Mouse (Mus musculus): ENCODE measurements around the gene Nccrp1. TPM values are rescaled to one million over a fixed set of nuclear protein-coding genes. Genes with fewer than 3 reads are reported as not detected.

Gene Nccrp1
- polyA plus RNA-seq, 1 experiment from 2014 or later = not detected

DNA sequence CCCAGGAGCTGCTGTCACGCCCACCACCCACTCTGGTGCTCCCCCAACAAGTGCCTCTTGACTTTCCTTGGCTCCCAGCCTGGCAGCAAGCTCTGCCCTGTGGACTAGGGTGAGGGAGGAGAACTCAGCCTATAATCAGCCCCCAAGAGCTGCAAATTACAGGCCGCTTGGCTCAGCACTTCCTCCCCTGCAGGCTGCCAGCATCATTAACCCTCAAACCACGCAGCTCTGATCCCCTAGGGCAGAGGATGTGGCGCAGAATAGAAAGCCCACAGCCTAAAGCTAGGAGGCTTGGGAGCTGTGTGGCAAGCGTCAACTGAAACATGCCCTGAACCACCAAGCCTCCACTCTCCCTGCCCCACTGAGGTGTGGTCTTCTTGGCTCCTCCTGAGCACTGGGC is 18.4 kb upstream of the Nccrp1 start:
- ATAC-seq = no peak
- H3K36me3 ChIP-seq = peaks cover 62% of the 10 kb centered on the region
- H3K27ac ChIP-seq = no peak overlapping the region
- H3K9ac ChIP-seq = no peak overlapping the region
- no peaks in the 10 kb centered on the region for H3K9me3 ChIP-seq
- no peaks in the 10 kb centered on the region for H3K27me3 ChIP-seq (replicated peaks)
- H3K4me3 ChIP-seq (replicated peaks) = no peak overlapping the region
- WGBS = 85% methylated on average over 5 of the region's 5 CpGs
- no peak overlapping the region for H3K4me2 ChIP-seq (replicated peaks)
- peaks cover 10% of the 10 kb centered on the region for H3K4me1 ChIP-seq (replicated peaks)

DNA sequence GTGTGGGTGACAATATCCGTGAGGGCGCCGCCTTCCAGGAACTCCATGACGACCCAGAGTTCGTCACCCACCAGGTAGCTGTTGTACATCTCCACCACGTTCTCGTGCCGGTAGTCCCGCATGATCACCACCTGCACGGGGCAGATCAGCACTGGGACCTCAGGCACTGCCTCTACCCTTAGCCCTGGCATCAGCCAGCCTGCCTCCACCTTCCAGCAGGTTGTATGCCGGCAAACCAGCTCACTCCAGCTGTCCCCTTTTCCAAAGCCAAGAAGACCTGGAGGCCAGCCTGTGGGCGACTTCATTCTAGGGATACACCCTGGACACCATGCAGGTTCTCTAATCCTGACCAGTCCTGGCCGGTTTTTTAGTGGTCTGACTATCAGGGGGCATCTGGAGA is 15.9 kb upstream of the Nccrp1 start:
- Histone ChIP-seq H3K4me3 (replicated peaks) (no peak overlapping the region), H3K4me1 (replicated peaks) (0 out of 2 replicates have a peak, but pooled peaks cover 3% of the 10 kb centered on the region), H3K9me3 (no peaks in the 10 kb centered on the region), H3K4me2 (replicated peaks) (no peak overlapping the region), H3K27me3 (replicated peaks) (no peaks in the 10 kb centered on the region), H3K36me3 (peaks cover 64% of the 10 kb centered on the region), H3K27ac (no peak overlapping the region), H3K9ac (no peak overlapping the region)
- 91% methylated on average over 13 of the region's 13 CpGs for WGBS
- ATAC-seq = no peak

DNA sequence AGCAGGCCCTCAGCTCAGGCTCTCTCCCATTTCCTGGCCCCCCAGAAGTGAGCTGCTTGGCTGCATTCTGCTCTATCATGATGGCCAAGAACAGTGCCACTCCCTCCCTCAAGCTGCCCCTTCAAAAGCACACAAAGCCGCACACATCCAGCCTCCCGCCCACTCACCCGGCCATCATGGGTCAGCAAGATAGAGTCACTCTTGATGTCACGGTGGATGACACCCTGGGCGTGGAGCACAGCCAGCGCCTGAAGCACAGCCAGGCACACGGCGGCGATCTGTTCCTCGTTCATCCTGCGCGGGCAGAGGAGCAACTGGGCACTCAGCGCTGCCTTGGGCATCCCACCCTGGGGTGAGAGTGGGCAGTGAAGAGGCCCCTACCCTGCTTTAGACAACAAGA is 15.3 kb upstream of the Nccrp1 start:
- no peak overlapping the region for H3K4me2 ChIP-seq (replicated peaks)
- 0 out of 2 replicates have a peak, but pooled peaks cover 3% of the 10 kb centered on the region for H3K4me1 ChIP-seq (replicated peaks)
- no peaks in the 10 kb centered on the region for H3K9me3 ChIP-seq
- H3K9ac ChIP-seq = no peak overlapping the region
- no peak for ATAC-seq
- H3K27ac ChIP-seq = no peak overlapping the region
- no peak overlapping the region for H3K4me3 ChIP-seq (replicated peaks)
- peaks cover 58% of the 10 kb centered on the region for H3K36me3 ChIP-seq
- H3K27me3 ChIP-seq (replicated peaks) = no peaks in the 10 kb centered on the region
- WGBS = 93% methylated on average over 13 of the region's 13 CpGs

DNA sequence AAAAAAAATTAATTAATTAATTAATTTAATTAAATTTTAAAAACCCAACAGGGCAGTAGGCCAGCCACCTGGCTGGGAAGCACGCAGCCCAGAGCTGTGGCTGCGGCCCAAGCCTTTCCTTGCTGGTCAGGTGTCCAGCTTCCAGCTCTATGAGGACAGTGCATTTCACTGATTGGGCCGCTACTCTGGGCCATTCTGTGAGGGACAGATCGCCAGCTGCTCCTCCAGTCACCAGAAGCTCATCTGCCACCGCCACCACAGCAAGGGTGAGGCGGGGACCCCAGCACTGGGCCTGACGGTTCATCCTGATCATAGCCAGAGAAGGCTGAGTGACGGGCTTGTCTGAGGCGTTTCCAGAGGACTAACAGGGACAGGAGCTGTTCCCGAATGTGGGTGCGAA is 14.9 kb upstream of the Nccrp1 start:
- Histone ChIP-seq H3K4me1 (replicated peaks) (peaks cover 3% of the 10 kb centered on the region; the same call in 1 of the 2 replicates), H3K27ac (no peak overlapping the region), H3K36me3 (peaks cover 54% of the 10 kb centered on the region), H3K4me3 (replicated peaks) (no peak overlapping the region), H3K4me2 (replicated peaks) (no peak overlapping the region), H3K27me3 (replicated peaks) (no peaks in the 10 kb centered on the region), H3K9me3 (no peaks in the 10 kb centered on the region), H3K9ac (no peak overlapping the region)
- ATAC-seq = no peak
- WGBS = 88% methylated on average over 11 of the region's 11 CpGs

DNA sequence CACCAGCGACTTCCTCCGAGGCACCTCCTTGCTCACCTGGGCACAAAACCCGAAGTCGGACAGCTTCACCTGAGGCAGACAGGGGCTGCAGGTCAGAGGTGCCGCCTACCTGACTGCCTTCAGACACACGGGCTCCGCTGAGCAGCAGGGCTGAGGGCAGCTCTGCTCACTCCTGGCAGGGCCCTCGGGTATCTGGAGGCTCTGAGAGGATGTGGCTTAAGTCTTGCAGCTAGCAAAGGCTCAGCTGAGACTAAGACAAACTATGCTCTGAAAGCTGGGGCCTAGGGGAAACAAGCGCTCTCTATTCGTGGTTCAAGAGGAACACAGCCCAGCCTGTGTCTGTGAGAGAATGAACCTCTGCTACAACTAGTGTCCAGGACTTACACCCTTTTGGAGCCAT is 13.8 kb upstream of the Nccrp1 start:
- ATAC-seq = no peak
- Histone ChIP-seq H3K36me3 (peaks cover 46% of the 10 kb centered on the region), H3K9ac (no peak overlapping the region), H3K27ac (no peak overlapping the region), H3K9me3 (no peaks in the 10 kb centered on the region), H3K4me3 (replicated peaks) (no peak overlapping the region), H3K27me3 (replicated peaks) (no peaks in the 10 kb centered on the region), H3K4me1 (replicated peaks) (peaks cover 8% of the 10 kb centered on the region), H3K4me2 (replicated peaks) (no peak overlapping the region)
- WGBS = 90% methylated on average over 10 of the region's 10 CpGs

DNA sequence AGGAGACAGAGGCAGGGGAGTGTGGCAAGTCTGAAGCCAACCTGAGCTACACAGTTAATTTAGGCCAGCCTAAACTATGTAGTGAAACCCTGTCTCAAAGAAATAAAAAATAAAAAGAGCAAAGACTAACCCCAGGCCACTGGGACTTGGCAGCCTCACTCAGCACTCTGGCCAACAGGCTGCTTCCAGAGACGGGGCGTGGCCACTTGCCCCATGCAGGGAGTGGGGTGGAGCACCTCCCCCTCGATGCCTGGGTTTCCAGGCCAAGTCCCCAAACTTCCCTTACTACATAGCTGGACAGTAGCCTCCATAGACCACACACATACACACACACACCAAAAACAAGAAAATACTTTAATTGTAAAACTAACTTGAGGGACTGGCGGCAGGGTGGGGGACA is 11.4 kb upstream of the Nccrp1 start:
- peaks cover 27% of the 10 kb centered on the region for H3K36me3 ChIP-seq
- no peaks in the 10 kb centered on the region for H3K27me3 ChIP-seq (replicated peaks)
- no peak overlapping the region for H3K9ac ChIP-seq
- H3K4me1 ChIP-seq (replicated peaks) = peaks cover 8% of the 10 kb centered on the region
- H3K9me3 ChIP-seq = no peaks in the 10 kb centered on the region
- no peak overlapping the region for H3K4me3 ChIP-seq (replicated peaks)
- WGBS = 50% methylated on average over 4 of the region's 4 CpGs
- no peak overlapping the region for H3K4me2 ChIP-seq (replicated peaks)
- H3K27ac ChIP-seq = no peak overlapping the region
- 0 out of 2 replicates have a peak, but pooled peaks have one; percentile 13 for ATAC-seq

DNA sequence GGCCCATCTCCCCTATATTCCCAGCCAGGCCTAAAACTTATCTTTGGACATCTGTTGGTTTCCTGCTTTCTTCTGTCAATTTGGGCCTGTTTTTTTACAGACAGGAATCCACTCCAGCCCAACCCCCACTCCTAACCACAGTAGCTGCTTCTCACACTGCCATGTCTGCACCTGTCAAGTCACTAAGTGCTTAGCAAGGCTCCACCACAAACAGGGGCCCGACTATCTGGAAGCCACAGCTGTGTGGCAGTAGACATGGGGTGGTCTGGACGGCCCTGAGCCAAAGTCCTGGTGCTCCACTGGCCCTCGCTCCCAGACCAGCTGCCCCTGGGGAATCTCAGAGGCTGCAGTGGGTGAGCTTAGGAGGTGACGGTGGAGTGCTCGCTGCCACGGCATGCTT is 10.7 kb upstream of the Nccrp1 start:
- no peak overlapping the region for H3K9ac ChIP-seq
- no peak for ATAC-seq
- H3K9me3 ChIP-seq = no peaks in the 10 kb centered on the region
- H3K4me1 ChIP-seq (replicated peaks) = peaks cover 8% of the 10 kb centered on the region
- no peak overlapping the region for H3K27ac ChIP-seq
- no peak overlapping the region for H3K4me3 ChIP-seq (replicated peaks)
- no peaks in the 10 kb centered on the region for H3K27me3 ChIP-seq (replicated peaks)
- H3K36me3 ChIP-seq = peaks cover 24% of the 10 kb centered on the region
- H3K4me2 ChIP-seq (replicated peaks) = no peak overlapping the region
- WGBS = 66% methylated on average over 6 of the region's 6 CpGs

DNA sequence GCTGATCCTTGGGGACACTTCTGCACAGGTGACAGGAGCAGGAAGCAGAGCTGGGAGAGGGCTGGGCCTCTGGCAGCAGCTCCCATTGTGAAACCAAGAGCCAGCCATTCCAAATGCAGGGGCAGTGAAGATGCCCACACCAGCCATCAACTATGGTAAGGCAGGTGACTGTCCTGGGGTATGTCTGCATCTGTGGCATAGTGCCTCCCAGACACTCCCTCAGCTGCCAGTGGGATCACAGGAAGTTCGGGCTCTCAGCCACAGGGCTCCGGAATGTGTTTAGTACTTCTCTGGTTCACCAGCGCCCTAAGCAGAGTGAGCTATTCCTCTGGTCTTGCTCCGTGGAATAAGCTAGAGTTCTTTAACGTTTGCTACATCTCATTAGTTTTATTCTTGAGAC is 10.0 kb upstream of the Nccrp1 start:
- no peak overlapping the region for H3K9ac ChIP-seq
- H3K27ac ChIP-seq = no peak overlapping the region

DNA sequence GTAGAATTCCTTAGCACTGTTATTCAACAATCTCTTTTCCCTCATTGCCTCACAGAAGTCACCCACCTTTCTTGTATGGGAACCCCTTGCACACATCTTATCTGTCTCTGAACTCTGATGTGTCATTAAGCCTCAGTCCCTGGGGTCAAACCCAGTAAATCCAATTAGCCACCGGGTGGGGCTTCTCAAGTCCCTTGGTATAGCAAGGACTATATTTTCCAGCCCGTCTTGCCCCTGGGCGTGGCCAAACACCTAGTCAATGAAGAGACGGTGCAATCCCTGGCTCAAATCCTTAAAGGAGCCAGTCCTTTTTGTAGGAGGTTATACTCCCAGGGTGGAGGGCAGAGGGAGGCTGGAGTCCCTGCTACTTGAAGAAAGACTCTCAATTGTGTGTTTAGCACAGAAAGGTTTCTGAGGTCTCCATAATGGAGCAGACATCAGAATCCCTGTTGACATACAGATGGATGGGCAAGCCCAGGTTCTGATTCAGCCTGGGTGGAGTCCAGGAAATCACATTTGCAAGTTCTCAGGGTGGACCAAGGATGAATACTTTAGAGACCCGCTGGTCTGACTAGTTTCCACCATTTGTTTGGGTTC is 9.0 kb upstream of the Nccrp1 start:
- Histone ChIP-seq H3K9me3 (no peaks in the 10 kb centered on the region), H3K36me3 (peaks cover 14% of the 10 kb centered on the region), H3K4me3 (replicated peaks) (no peak overlapping the region), H3K4me2 (replicated peaks) (no peak overlapping the region), H3K27me3 (replicated peaks) (no peaks in the 10 kb centered on the region), H3K4me1 (replicated peaks) (peaks cover 8% of the 10 kb centered on the region), H3K9ac (no peak overlapping the region), H3K27ac (no peak overlapping the region)
- 7% methylated on average over 5 of the region's 5 CpGs for WGBS
- 0 out of 2 replicates have a peak, but pooled peaks have one; percentile 37 for ATAC-seq

More for the DNA sequence above, 10.0 kb upstream of the Nccrp1 start:
- peaks cover 19% of the 10 kb centered on the region for H3K36me3 ChIP-seq
- no peaks in the 10 kb centered on the region for H3K9me3 ChIP-seq
- no peak for ATAC-seq
- 63% methylated on average over 5 of the region's 5 CpGs for WGBS
- no peak overlapping the region for H3K4me2 ChIP-seq (replicated peaks)
- peaks cover 8% of the 10 kb centered on the region for H3K4me1 ChIP-seq (replicated peaks)
- no peak overlapping the region for H3K4me3 ChIP-seq (replicated peaks)
- H3K27me3 ChIP-seq (replicated peaks) = no peaks in the 10 kb centered on the region

DNA sequence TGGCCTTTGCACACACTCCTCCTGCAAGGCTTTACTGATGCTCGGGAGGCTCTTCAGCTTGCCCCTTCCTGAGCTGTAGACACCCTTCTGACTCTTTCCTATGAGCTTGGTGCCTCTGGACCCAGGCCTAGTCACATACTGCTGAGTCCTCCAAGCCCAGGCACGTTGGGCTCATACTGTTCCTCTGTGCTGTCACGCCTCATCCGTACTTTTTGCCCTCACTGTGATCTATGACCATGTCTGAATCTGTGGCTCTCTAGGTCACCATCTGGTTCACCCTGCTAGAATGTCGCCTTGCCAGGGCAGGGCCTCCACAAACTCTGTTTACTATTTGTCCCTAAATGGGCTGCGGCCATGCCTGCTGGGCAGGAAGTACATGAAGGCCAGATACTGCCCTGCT is 6.0 kb upstream of the Nccrp1 start:
- no peak for ATAC-seq
- no peak overlapping the region for H3K4me2 ChIP-seq (replicated peaks)
- H3K27me3 ChIP-seq (replicated peaks) = no peaks in the 10 kb centered on the region
- no peaks in the 10 kb centered on the region for H3K9me3 ChIP-seq
- peaks cover 5% of the 10 kb centered on the region for H3K4me1 ChIP-seq (replicated peaks)
- WGBS = 88% methylated on average over 6 of the region's 6 CpGs
- H3K9ac ChIP-seq = no peak overlapping the region
- no peak overlapping the region for H3K27ac ChIP-seq
- H3K36me3 ChIP-seq = no peaks in the 10 kb centered on the region
- no peak overlapping the region for H3K4me3 ChIP-seq (replicated peaks)

DNA sequence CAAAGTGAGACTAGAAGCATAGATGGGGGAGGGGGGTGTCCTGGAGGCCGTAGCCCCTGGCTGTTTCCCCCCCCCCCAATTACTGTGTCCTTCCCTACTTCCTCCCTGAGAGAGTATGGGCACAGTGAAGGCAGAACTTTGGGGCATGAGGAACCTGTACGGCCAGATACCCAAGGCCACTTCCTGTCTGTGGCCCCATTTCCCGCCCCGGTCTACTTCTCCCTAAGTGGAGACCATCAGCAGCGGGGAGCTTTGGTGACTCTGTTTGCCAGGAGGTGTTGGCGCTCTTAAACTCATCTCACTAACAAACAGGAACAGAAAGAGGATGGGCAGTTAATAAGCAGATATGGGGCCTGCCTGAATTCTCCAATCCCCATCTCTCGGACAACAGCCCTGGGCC is 574 bp upstream of the Nccrp1 start:
- Histone ChIP-seq H3K9ac (no peak overlapping the region), H3K4me1 (replicated peaks) (peaks cover 13% of the 10 kb centered on the region; the same call in 1 of the 2 replicates), H3K4me3 (replicated peaks) (no peak overlapping the region), H3K9me3 (no peaks in the 10 kb centered on the region), H3K36me3 (no peaks in the 10 kb centered on the region), H3K4me2 (replicated peaks) (no peak overlapping the region), H3K27ac (no peak overlapping the region), H3K27me3 (replicated peaks) (peaks cover 24% of the 10 kb centered on the region)
- no peak for ATAC-seq
- WGBS = 64% methylated on average over 7 of the region's 7 CpGs

DNA sequence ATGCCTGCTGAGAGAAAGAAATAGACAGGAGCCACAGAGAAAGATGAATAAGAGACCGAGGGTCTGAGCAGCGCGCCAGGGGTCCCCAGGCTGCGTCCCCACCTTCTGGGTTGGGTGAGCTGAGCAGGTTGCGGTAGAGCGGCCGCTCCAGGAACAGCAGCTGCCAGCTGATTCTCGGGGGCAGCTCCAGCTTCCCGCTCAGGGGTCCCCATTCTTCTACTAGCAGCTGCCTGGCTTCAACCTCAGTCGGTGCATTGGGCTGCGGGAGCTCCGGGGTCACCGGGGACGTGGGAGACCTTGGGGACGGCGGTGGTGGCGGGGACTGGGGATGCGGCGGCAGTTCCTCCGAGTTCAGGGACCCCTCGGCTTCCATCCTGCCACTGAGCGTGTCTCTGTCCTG is 405 bp downstream of the Nccrp1 start:
- Histone ChIP-seq H3K4me2 (replicated peaks) (peak overlapping the region; percentile 50), H3K4me3 (replicated peaks) (peak overlapping the region; percentile 21; the same call in 1 of the 2 replicates), H3K9me3 (no peaks in the 10 kb centered on the region), H3K9ac (no peak overlapping the region), H3K27ac (no peak overlapping the region), H3K4me1 (replicated peaks) (peaks cover 13% of the 10 kb centered on the region; the same call in 1 of the 2 replicates), H3K27me3 (replicated peaks) (peaks cover 24% of the 10 kb centered on the region), H3K36me3 (no peaks in the 10 kb centered on the region)
- ATAC-seq = no peak
- WGBS = 3% methylated on average over 22 of the region's 22 CpGs

DNA sequence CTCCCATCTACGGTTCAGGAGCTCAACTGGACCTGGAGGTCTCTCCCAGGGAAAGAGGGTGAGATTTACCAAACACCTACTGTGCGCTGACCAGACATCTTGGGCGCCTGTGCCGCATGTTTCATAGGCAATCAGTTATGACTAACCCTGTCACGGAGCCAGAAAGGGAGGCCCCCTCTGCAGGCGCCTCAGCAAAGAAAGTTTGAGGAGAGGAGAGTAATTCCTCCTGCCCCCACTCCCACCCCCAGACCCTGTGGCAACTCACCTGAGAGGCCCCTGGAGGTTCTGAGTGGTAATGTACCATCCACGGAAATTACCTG is 1.2 kb downstream of the Nccrp1 start:
- Histone ChIP-seq H3K36me3 (no peaks in the 10 kb centered on the region), H3K4me2 (replicated peaks) (no peak overlapping the region), H3K27me3 (replicated peaks) (peaks cover 24% of the 10 kb centered on the region), H3K9me3 (no peaks in the 10 kb centered on the region), H3K9ac (no peak overlapping the region), H3K4me3 (replicated peaks) (no peak overlapping the region), H3K27ac (no peak overlapping the region), H3K4me1 (replicated peaks) (peaks cover 13% of the 10 kb centered on the region; the same call in 1 of the 2 replicates)
- no peak for ATAC-seq
- WGBS = 51% methylated on average over 7 of the region's 7 CpGs
